ENCODE assay signal across 22 mouse cellular contexts in genomic region chr1:78199221-78199620, GRCm38 (mm10). TPM values are rescaled to one million over a fixed set of nuclear protein-coding genes. Genes with fewer than 3 reads are reported as not detected.
DNase-seq lines count a peak whose midpoint lies in the region; ATAC-seq and TF ChIP-seq lines count a peak whose summit lies in the region.
"Had no signal": no experiment of that assay in that cellular context is flagged by ENCODE, and none has a peak within 500 bp of the region (broad histone marks: within the 10 kb centered on the region; RNA-seq: fewer than 3 reads in every experiment).

No protein-coding gene starts in this region.

- no peak overlapping the region for H3K9ac ChIP-seq in intestine, postnatal 0 days (ENCODE audit: low read depth, low read length)
- no peak overlapping the region for H3K9ac ChIP-seq in intestine, embryonic 15.5 days
- H3K9ac ChIP-seq in hindbrain, embryonic 16.5 days (ENCODE audit: low read depth, low read length) = no peak overlapping the region
- no peak overlapping the region for H3K9ac ChIP-seq in midbrain, embryonic 15.5 days
- H3K9ac ChIP-seq: forebrain, embryonic 12.5 days; heart, embryonic 12.5 days; liver, embryonic 14.5 days; lung, embryonic 15.5 days had no signal

- WGBS in intestine, postnatal 0 days = 2% methylated on average over 9 of the region's 9 CpGs
- 3% methylated on average over 9 of the region's 9 CpGs for WGBS in intestine, embryonic 15.5 days
- 1% methylated on average over 9 of the region's 9 CpGs for WGBS in hindbrain, embryonic 10.5 days
- 6% methylated on average over 9 of the region's 9 CpGs for whole genome bisulfite sequencing in hindbrain, embryonic 16.5 days
- 11% methylated on average over 9 of the region's 9 CpGs for WGBS in midbrain, embryonic 15.5 days

- TF ChIP-seq CTCF in intestine, postnatal 0 days (IDR thresholded peaks at IDR 0.05; ENCODE audit: low read depth) = no peak
- no peak for TF ChIP-seq CTCF in layer of hippocampus, adult 2 months (conservative IDR thresholded peaks at IDR 0.05)

- H3K4me3 ChIP-seq in intestine, postnatal 0 days (ENCODE audit: low read depth, low read length) = peak overlapping the region; percentile 5; the same call in 1 of the 2 replicates
- H3K4me3 ChIP-seq in intestine, embryonic 15.5 days (replicated peaks) = no peak overlapping the region
- peak overlapping the region; percentile 72 for H3K4me3 ChIP-seq in hindbrain, embryonic 10.5 days
- no peak overlapping the region for H3K4me3 ChIP-seq in hindbrain, embryonic 16.5 days (ENCODE audit: low read length)
- no peak overlapping the region for H3K4me3 ChIP-seq in midbrain, embryonic 15.5 days
- no peak overlapping the region for H3K4me3 ChIP-seq in layer of hippocampus, adult 2 months
- H3K4me3 ChIP-seq: forebrain, embryonic 12.5 days; gastrocnemius, adult 2 months; heart, embryonic 12.5 days; lung, embryonic 15.5 days had no signal

- H3K4me1 ChIP-seq in intestine, postnatal 0 days (replicated peaks; ENCODE audit: control insufficient read depth, insufficient read depth, low read length) = 0 out of 2 replicates have a peak, but pooled peaks cover 2% of the 10 kb centered on the region
- H3K4me1 ChIP-seq in intestine, embryonic 15.5 days (replicated peaks) = peaks cover 15% of the 10 kb centered on the region
- H3K4me1 ChIP-seq in hindbrain, embryonic 10.5 days (replicated peaks) = peaks cover 81% of the 10 kb centered on the region
- H3K4me1 ChIP-seq in hindbrain, embryonic 16.5 days (ENCODE audit: control insufficient read depth, insufficient read depth, low read depth, low read length) = peaks cover 4% of the 10 kb centered on the region; the same call in 1 of the 2 replicates
- H3K4me1 ChIP-seq in midbrain, embryonic 15.5 days = peaks cover 27% of the 10 kb centered on the region

- H3K9me3 ChIP-seq in intestine, postnatal 0 days (ENCODE audit: control insufficient read depth) = no peaks in the 10 kb centered on the region
- H3K9me3 ChIP-seq in intestine, embryonic 15.5 days = no peaks in the 10 kb centered on the region
- no peaks in the 10 kb centered on the region for H3K9me3 ChIP-seq in hindbrain, embryonic 10.5 days
- no peaks in the 10 kb centered on the region for H3K9me3 ChIP-seq in hindbrain, embryonic 16.5 days (ENCODE audit: control insufficient read depth, low read length)
- no peaks in the 10 kb centered on the region for H3K9me3 ChIP-seq in midbrain, embryonic 15.5 days
- H3K9me3 ChIP-seq: forebrain, embryonic 12.5 days; heart, embryonic 12.5 days; lung, embryonic 15.5 days had no signal

- no peaks in the 10 kb centered on the region for H3K36me3 ChIP-seq in intestine, postnatal 0 days (ENCODE audit: control insufficient read depth, insufficient read depth)
- no peaks in the 10 kb centered on the region for H3K36me3 ChIP-seq in intestine, embryonic 15.5 days
- H3K36me3 ChIP-seq in hindbrain, embryonic 10.5 days = peaks cover 10% of the 10 kb centered on the region
- H3K36me3 ChIP-seq in hindbrain, embryonic 16.5 days (ENCODE audit: control insufficient read depth, insufficient read depth, low read length) = no peaks in the 10 kb centered on the region
- H3K36me3 ChIP-seq in midbrain, embryonic 15.5 days (replicated peaks) = no peaks in the 10 kb centered on the region
- H3K36me3 ChIP-seq: forebrain, embryonic 12.5 days; heart, embryonic 12.5 days; lung, embryonic 15.5 days had no signal

- no peak overlapping the region for H3K27ac ChIP-seq in intestine, postnatal 0 days (ENCODE audit: low read depth, low read length)
- H3K27ac ChIP-seq in intestine, embryonic 15.5 days = no peak overlapping the region
- H3K27ac ChIP-seq in hindbrain, embryonic 10.5 days = peak overlapping the region; percentile 95
- 0 out of 2 replicates have a peak overlapping the region, but pooled peaks have one; percentile 48 for H3K27ac ChIP-seq in hindbrain, embryonic 16.5 days (ENCODE audit: low read depth, low read length)
- H3K27ac ChIP-seq in midbrain, embryonic 15.5 days = no peak overlapping the region
- no peak overlapping the region for H3K27ac ChIP-seq in layer of hippocampus, adult 2 months
- H3K27ac ChIP-seq: forebrain, embryonic 12.5 days; gastrocnemius, adult 2 months; liver, embryonic 14.5 days; lung, embryonic 15.5 days had no signal

- no peak for DNase-seq in hindbrain, embryonic 10.5 days (ENCODE audit: low spot score)
- DNase-seq in layer of hippocampus, adult 2 months (ENCODE audit: low spot score in 2 of 2) = no peak
- no peak for DNase-seq in gastrocnemius, postnatal 4 days (ENCODE audit: low spot score in 2 of 2)
- DNase-seq in layer of hippocampus, adult 9-10 months (ENCODE audit: low spot score) = no peak
- DNase-seq: cerebellum, adult 8-10 months; gastrocnemius, adult 2 months; heart, postnatal 14 days; kidney, adult 9 months; kidney, postnatal 25 days; thymus, postnatal 14 days had no signal

- peaks cover 93% of the 10 kb centered on the region for H3K27me3 ChIP-seq in intestine, postnatal 0 days (replicated peaks; ENCODE audit: control insufficient read depth, insufficient read depth, low read length)
- H3K27me3 ChIP-seq in intestine, embryonic 15.5 days (replicated peaks) = peaks cover 91% of the 10 kb centered on the region
- peaks cover 98% of the 10 kb centered on the region for H3K27me3 ChIP-seq in hindbrain, embryonic 10.5 days (ENCODE audit: insufficient read depth, poor library complexity, severe bottlenecking)
- H3K27me3 ChIP-seq in hindbrain, embryonic 16.5 days (replicated peaks; ENCODE audit: control insufficient read depth, insufficient read depth, low read length) = peaks cover 28% of the 10 kb centered on the region
- H3K27me3 ChIP-seq in midbrain, embryonic 15.5 days (replicated peaks) = peaks cover 56% of the 10 kb centered on the region
- H3K27me3 ChIP-seq: CH12.LX had no signal

- ATAC-seq in intestine, postnatal 0 days = no peak
- ATAC-seq in intestine, embryonic 15.5 days = no peak
- no peak for ATAC-seq in hindbrain, embryonic 16.5 days
- ATAC-seq in midbrain, embryonic 15.5 days (replicated peaks) = no peak
- ATAC-seq: inflammation-experienced regulatory T-cells, adult 6 months had no signal

- no peak overlapping the region for H3K4me2 ChIP-seq in intestine, postnatal 0 days (replicated peaks; ENCODE audit: low read depth)
- H3K4me2 ChIP-seq in intestine, embryonic 15.5 days (replicated peaks) = no peak overlapping the region
- H3K4me2 ChIP-seq in hindbrain, embryonic 16.5 days (ENCODE audit: low read length) = peak overlapping the region; percentile 19
- 0 out of 2 replicates have a peak overlapping the region, but pooled peaks have one; percentile 3 for H3K4me2 ChIP-seq in midbrain, embryonic 15.5 days
- H3K4me2 ChIP-seq: forebrain, embryonic 12.5 days; heart, embryonic 12.5 days; lung, embryonic 15.5 days had no signal

RNA-seq across cellular contexts. Expression of gene Pax3, which starts 2.3 kb away (rescaled TPM):
- not detected in 2 replicates for polyA plus RNA-seq in intestine, postnatal 0 days (2015; fragmentation: Nextera tagmentation; extraction: Ambion mirVana)
- polyA plus RNA-seq in intestine, embryonic 15.5 days (2015; fragmentation: Nextera tagmentation; extraction: Ambion mirVana) = 0.04 TPM in 1 of 2 replicates, not detected in the other
- polyA plus RNA-seq in hindbrain, embryonic 10.5 days (2016; fragmentation: Nextera tagmentation; extraction: Ambion mirVana) = 47.6 and 54.6 TPM in 2 replicates
- polyA plus RNA-seq in hindbrain, embryonic 16.5 days (2015; fragmentation: Nextera tagmentation; extraction: Ambion mirVana) = 11.7 and 12.5 TPM in 2 replicates
- polyA plus RNA-seq in midbrain, embryonic 15.5 days (2015; fragmentation: Nextera tagmentation; extraction: Ambion mirVana) = 11.4 and 14.4 TPM in 2 replicates
- total RNA-seq in layer of hippocampus, adult 2 months (2021) = not detected
- total RNA-seq in gastrocnemius, postnatal 4 days (2021) = under 1 TPM in 1 of 2 experiments, not detected in 1; 0.13 TPM
- total RNA-seq: adrenal gland, postnatal 4 days; gastrocnemius, adult 2 months; layer of hippocampus, postnatal 14 days had no signal
- polyA plus RNA-seq: inflammation-experienced regulatory T-cells, adult 6 months; liver, embryonic 14.5 days had no signal

Comparison
In these comparisons a context has a peak if more than half of its experiments do, and no peak if none do; other contexts are left out.
1. H3K4me3 ChIP-seq: peak in intestine, postnatal 0 days (single experiment) and hindbrain, embryonic 10.5 days (single experiment); none in intestine, embryonic 15.5 days (single experiment), hindbrain, embryonic 16.5 days (single experiment), midbrain, embryonic 15.5 days (single experiment) and layer of hippocampus, adult 2 months (single experiment).
2. H3K27ac ChIP-seq: peak in hindbrain, embryonic 10.5 days (single experiment) and hindbrain, embryonic 16.5 days (single experiment); none in intestine, postnatal 0 days (single experiment), intestine, embryonic 15.5 days (single experiment), midbrain, embryonic 15.5 days (single experiment) and layer of hippocampus, adult 2 months (single experiment).
3. H3K4me2 ChIP-seq: peak in hindbrain, embryonic 16.5 days (single experiment) and midbrain, embryonic 15.5 days (single experiment); none in intestine, postnatal 0 days (single experiment) and intestine, embryonic 15.5 days (single experiment).
4. RNA of gene Pax3, which starts 2.3 kb away (polyA plus RNA-seq): 47.6 to 54.6 TPM in hindbrain, embryonic 10.5 days, 11.7 to 12.5 TPM in hindbrain, embryonic 16.5 days and 11.4 to 14.4 TPM in midbrain, embryonic 15.5 days; 0.04 TPM in intestine, embryonic 15.5 days and not detected in intestine, postnatal 0 days; every median in the first group is over 10 times any median in the second.